Mouse (Mus musculus): ENCODE results near the gene Ggt7. TPM values are rescaled to one million over a fixed set of nuclear protein-coding genes. Genes with fewer than 3 reads are reported as not detected.

Gene Ggt7
- polyA plus RNA-seq, 1 experiment, result 6.6 TPM

GRCm38 (mm10) chr2:155513543-155513942 lies 4.5 kb downstream of the Ggt7 start:
- no peaks in the 10 kb centered on the region for H3K36me3 ChIP-seq (ENCODE audit: control insufficient read depth, insufficient read depth)
- H3K79me2 ChIP-seq (ENCODE audit: control insufficient read depth, insufficient read depth), result no peaks in the 10 kb centered on the region
- no peaks in the 10 kb centered on the region for H3K27me3 ChIP-seq (ENCODE audit: control insufficient read depth, insufficient read depth, insufficient read length)
- H3K4me2 ChIP-seq (ENCODE audit: low read depth), result peak overlapping the region; percentile 91
- peak overlapping the region; percentile 24 for H3K4me3 ChIP-seq
- no peak overlapping the region for H3ac ChIP-seq (ENCODE audit: control insufficient read depth, insufficient read length)
- TF ChIP-seq MAX (IDR thresholded peaks at IDR 0.05; ENCODE audit: low read depth) (no peak), TCF3 (IDR thresholded peaks at IDR 0.05; ENCODE audit: insufficient read length, low read depth) (no peak), MYOD1 (IDR thresholded peaks at IDR 0.05; ENCODE audit: control insufficient read depth in 1 of 3, insufficient read length in 2 of 3, low read depth in 2 of 3) (no peak), USF1 (IDR thresholded peaks at IDR 0.05; ENCODE audit: low read depth) (no peak), TCF12 (IDR thresholded peaks at IDR 0.05; ENCODE audit: insufficient read depth, poor library complexity, severe bottlenecking) (no peak), CEBPB (IDR thresholded peaks at IDR 0.05; ENCODE audit: insufficient read depth, poor library complexity, severe bottlenecking) (no peak), SRF (IDR thresholded peaks at IDR 0.05; ENCODE audit: control insufficient read depth, insufficient read length, low read depth) (no peak), MYOG (IDR thresholded peaks at IDR 0.05; ENCODE audit: control insufficient read depth in 1 of 3, insufficient read depth in 1 of 3, insufficient read length in 2 of 3, low read depth in 2 of 3) (no peak), E2F4 (IDR thresholded peaks at IDR 0.05; ENCODE audit: insufficient read depth) (no peak), REST (IDR thresholded peaks at IDR 0.05; ENCODE audit: insufficient read depth, insufficient read length) (no peak), POLR2AphosphoS2 (IDR thresholded peaks at IDR 0.05; ENCODE audit: insufficient read length, low read depth) (no peak), POLR2A (IDR thresholded peaks at IDR 0.05; ENCODE audit: insufficient read length, low read depth) (no peak)

DNA sequence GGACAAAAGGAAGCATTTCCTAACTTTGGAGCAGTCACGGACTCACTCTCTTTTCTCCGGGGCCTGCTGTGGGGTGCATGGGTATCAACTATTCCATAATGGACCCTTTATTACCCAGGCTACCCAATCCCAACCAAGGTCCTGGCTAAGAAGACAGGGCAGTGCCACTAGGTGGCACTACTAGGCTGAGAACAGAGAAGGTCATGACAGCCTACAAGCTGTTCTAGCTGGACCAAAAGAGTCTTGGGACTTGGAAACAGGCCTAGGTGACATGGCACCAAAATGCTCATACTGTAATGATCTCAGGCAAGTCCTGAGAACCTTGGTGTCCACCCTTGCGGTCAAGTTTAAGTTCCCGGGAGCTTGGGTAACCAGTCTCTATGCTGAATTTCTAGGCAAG lies 5.6 kb downstream of the Ggt7 start:
- no peak overlapping the region for H3K4me3 ChIP-seq
- no peaks in the 10 kb centered on the region for H3K79me2 ChIP-seq (ENCODE audit: control insufficient read depth, insufficient read depth)
- TF ChIP-seq REST (IDR thresholded peaks at IDR 0.05; ENCODE audit: insufficient read depth, insufficient read length) (no peak), USF1 (IDR thresholded peaks at IDR 0.05; ENCODE audit: low read depth) (no peak)
- no peaks in the 10 kb centered on the region for H3K27me3 ChIP-seq (ENCODE audit: control insufficient read depth, insufficient read depth, insufficient read length)
- no peak overlapping the region for H3K4me2 ChIP-seq (ENCODE audit: low read depth)
- no peak overlapping the region for H3ac ChIP-seq (ENCODE audit: control insufficient read depth, insufficient read length)
- H3K36me3 ChIP-seq (ENCODE audit: control insufficient read depth, insufficient read depth), result no peaks in the 10 kb centered on the region

DNA sequence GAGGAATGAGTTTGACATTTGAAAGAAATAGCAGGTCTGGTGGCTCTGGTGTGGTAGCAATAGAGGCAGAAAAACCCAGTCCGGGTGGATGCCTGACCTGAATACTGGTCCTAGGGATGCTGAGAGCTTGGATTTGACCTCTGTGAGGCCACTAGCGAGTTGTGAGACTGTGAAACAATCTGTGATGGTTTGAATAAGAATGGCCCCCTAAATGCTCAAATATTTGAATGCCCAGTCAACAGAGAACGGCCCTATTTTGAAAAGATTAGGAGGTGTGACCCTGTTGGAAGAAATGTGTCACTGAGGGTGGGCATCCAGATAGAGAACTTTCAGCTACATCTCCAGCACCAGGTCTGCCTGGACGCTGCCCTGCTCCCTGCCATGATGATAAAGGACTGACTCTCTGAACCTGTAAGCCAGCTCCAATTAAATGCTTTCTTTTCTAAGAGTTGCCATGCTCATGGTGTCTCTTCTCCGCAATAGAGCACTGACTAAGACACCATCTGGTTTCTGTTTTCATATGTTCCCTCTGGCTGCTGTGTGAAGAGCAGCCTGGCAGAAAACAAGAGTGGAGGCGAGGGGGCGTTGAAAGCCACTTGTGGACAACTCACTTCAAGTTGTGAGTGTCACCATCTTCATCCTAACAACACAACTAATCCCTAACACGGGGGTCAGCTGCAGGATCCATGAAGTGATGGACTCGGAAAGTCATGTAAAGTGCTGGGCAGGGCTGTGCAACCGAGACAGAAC lies 10.1 kb downstream of the Ggt7 start:
- Histone ChIP-seq H3K4me3 (no peak overlapping the region), H3K27me3 (ENCODE audit: control insufficient read depth, insufficient read depth, insufficient read length) (no peaks in the 10 kb centered on the region), H3K4me2 (ENCODE audit: low read depth) (no peak overlapping the region), H3K79me2 (ENCODE audit: control insufficient read depth, insufficient read depth) (no peaks in the 10 kb centered on the region), H3ac (ENCODE audit: control insufficient read depth, insufficient read length) (no peak overlapping the region), H3K36me3 (ENCODE audit: control insufficient read depth, insufficient read depth) (no peaks in the 10 kb centered on the region)
- TF ChIP-seq USF1 (IDR thresholded peaks at IDR 0.05; ENCODE audit: low read depth) (no peak), TCF3 (IDR thresholded peaks at IDR 0.05; ENCODE audit: insufficient read length, low read depth) (no peak), POLR2AphosphoS2 (IDR thresholded peaks at IDR 0.05; ENCODE audit: insufficient read length, low read depth) (no peak), MYOG (IDR thresholded peaks at IDR 0.05; ENCODE audit: control insufficient read depth in 1 of 3, insufficient read depth in 1 of 3, insufficient read length in 2 of 3, low read depth in 2 of 3) (no peak)

DNA sequence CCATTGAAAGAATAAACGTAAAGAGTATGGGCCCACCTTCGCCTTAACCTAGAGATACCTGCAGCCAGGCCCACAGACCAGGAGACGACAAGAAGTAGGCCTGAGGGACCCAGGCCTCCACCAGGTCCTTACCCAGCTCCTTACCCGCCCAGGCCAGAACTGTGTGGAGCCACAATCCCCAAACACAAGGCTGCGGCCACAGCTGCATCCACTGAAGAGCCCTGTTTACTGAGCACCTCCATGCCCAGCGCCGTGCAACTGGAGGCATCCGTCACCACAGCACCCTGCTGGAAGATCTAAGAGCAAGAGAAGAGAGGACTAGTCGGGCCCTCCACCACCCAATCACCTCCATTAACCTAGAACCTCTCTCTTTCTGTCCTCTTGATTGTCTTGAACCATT lies 12.2 kb downstream of the Ggt7 start:
- Histone ChIP-seq H3K27me3 (ENCODE audit: control insufficient read depth, insufficient read depth, insufficient read length) (no peaks in the 10 kb centered on the region), H3K4me2 (ENCODE audit: low read depth) (no peak overlapping the region), H3ac (ENCODE audit: control insufficient read depth, insufficient read length) (no peak overlapping the region), H3K36me3 (ENCODE audit: control insufficient read depth, insufficient read depth) (no peaks in the 10 kb centered on the region), H3K4me3 (no peak overlapping the region), H3K79me2 (ENCODE audit: control insufficient read depth, insufficient read depth) (no peaks in the 10 kb centered on the region)
- no peak for TF ChIP-seq MYOD1 (IDR thresholded peaks at IDR 0.05; ENCODE audit: control insufficient read depth in 1 of 3, insufficient read length in 2 of 3, low read depth in 2 of 3)
- no peak for TF ChIP-seq REST (IDR thresholded peaks at IDR 0.05; ENCODE audit: insufficient read depth, insufficient read length)
- TF ChIP-seq E2F4 (IDR thresholded peaks at IDR 0.05; ENCODE audit: insufficient read depth), result no peak
- TF ChIP-seq MYOG (IDR thresholded peaks at IDR 0.05; ENCODE audit: control insufficient read depth in 1 of 3, insufficient read depth in 1 of 3, insufficient read length in 2 of 3, low read depth in 2 of 3), result no peak
- no peak for TF ChIP-seq POLR2A (IDR thresholded peaks at IDR 0.05; ENCODE audit: insufficient read length, low read depth)
- TF ChIP-seq MAX (IDR thresholded peaks at IDR 0.05; ENCODE audit: low read depth), result no peak
- TF ChIP-seq POLR2AphosphoS2 (IDR thresholded peaks at IDR 0.05; ENCODE audit: insufficient read length, low read depth), result no peak
- no peak for TF ChIP-seq USF1 (IDR thresholded peaks at IDR 0.05; ENCODE audit: low read depth)
- no peak for TF ChIP-seq CEBPB (IDR thresholded peaks at IDR 0.05; ENCODE audit: insufficient read depth, poor library complexity, severe bottlenecking)
- no peak for TF ChIP-seq TCF12 (IDR thresholded peaks at IDR 0.05; ENCODE audit: insufficient read depth, poor library complexity, severe bottlenecking)
- no peak for TF ChIP-seq TCF3 (IDR thresholded peaks at IDR 0.05; ENCODE audit: insufficient read length, low read depth)
- TF ChIP-seq SRF (IDR thresholded peaks at IDR 0.05; ENCODE audit: control insufficient read depth, insufficient read length, low read depth), result no peak
